Mouse (Mus musculus) liver, postnatal 0 days (tissue): Measurements from ENCODE around the gene Tesk2. TPM values are rescaled to one million over a fixed set of nuclear protein-coding genes. Genes with fewer than 3 reads are reported as not detected.

Source experiments
- ATAC-seq: fragments of 200-750 bp; cut with Nextera tagmentation; 2 replicates; pipeline ENCODE4 v1.8.0; 2017; ENCODE audit warnings: mild to moderate bottlenecking, moderate library complexity
- DNase-seq: peaks from one replicate; pipeline ENCODE4 v3.0.0-alpha.2; 2016
- H3K27ac ChIP-seq: fragments of 300-500 bp; sonication (generic); 2 replicates; pipeline ENCODE4 v1.5.1; 2014; ENCODE audit warnings: antibody characterized with exemption, moderate library complexity, mild to moderate bottlenecking, low read depth
- H3K27me3 ChIP-seq: fragments of 300-500 bp; sonication (generic); 2 replicates; pipeline ENCODE4 v1.6.1; 2014; ENCODE audit warnings: low read length, control low read depth, mixed read lengths; ENCODE audit not compliant: insufficient read depth
- H3K36me3 ChIP-seq: fragments of 300-500 bp; sonication (generic); replicated peaks from 2 replicates; pipeline ENCODE4 v1.6.1; 2014; ENCODE audit warnings: mild to moderate bottlenecking, control low read depth, low read length, moderate library complexity, mixed read lengths; ENCODE audit not compliant: insufficient read depth
- H3K4me1 ChIP-seq: fragments of 300-500 bp; sonication (generic); 2 replicates; pipeline ENCODE4 v1.6.1; 2014; ENCODE audit warnings: antibody characterized with exemption, mild to moderate bottlenecking, control low read depth; ENCODE audit not compliant: insufficient read depth
- H3K4me2 ChIP-seq: fragments of 300-500 bp; sonication (generic); 2 replicates; pipeline ENCODE4 v1.6.1; 2014; ENCODE audit warnings: low read depth, mild to moderate bottlenecking, low read length, moderate library complexity, mixed read lengths
- H3K4me3 ChIP-seq: fragments of 300-500 bp; sonication (generic); 2 replicates; pipeline ENCODE4 v1.5.1; 2014; ENCODE audit warnings: low read depth, low read length
- H3K9ac ChIP-seq: fragments of 300-500 bp; sonication (generic); replicated peaks from 2 replicates; pipeline ENCODE4 v1.6.1; 2014; ENCODE audit warnings: mild to moderate bottlenecking, moderate library complexity
- H3K9me3 ChIP-seq: fragments of 300-500 bp; sonication (generic); 2 replicates; pipeline ENCODE4 v1.6.1; 2016; ENCODE audit warnings: mild to moderate bottlenecking, control low read depth, low read length, mixed read lengths
- CTCF ChIP-seq: sonication (generic); IDR thresholded peaks from 2 replicates; pipeline ENCODE4 v1.5.1; 2016; ENCODE audit warnings: antibody characterized with exemption, low read depth
- EP300 ChIP-seq: IDR thresholded peaks from 2 replicates; pipeline ENCODE4 v1.6.1; 2016; ENCODE audit warnings: antibody characterized with exemption, low read depth, mild to moderate bottlenecking
- WGBS: fragments of 180-500 bp; shearing (Covaris S2); extraction: QIAGEN DNeasy Blood & Tissue Kit; methylation state at CpG from one replicate; pipeline ENCODE4 v1.1.7; 2014; ENCODE audit not compliant: insufficient replicate concordance; 5-methylcytosine and 5-hydroxymethylcytosine counted together
- polyA plus RNA-seq: library from polyadenylated mRNA; unstranded; fragments of >200 nt; fragmentation: Nextera tagmentation; extraction: Ambion mirVana; gene quantifications from 2 replicates; pipeline ENCODE4 v1.2.1, GENCODE M21; 2015

The Tesk2 gene
- polyA plus RNA-seq, 1 experiment from 2014 or later = 5.8 TPM

DNA sequence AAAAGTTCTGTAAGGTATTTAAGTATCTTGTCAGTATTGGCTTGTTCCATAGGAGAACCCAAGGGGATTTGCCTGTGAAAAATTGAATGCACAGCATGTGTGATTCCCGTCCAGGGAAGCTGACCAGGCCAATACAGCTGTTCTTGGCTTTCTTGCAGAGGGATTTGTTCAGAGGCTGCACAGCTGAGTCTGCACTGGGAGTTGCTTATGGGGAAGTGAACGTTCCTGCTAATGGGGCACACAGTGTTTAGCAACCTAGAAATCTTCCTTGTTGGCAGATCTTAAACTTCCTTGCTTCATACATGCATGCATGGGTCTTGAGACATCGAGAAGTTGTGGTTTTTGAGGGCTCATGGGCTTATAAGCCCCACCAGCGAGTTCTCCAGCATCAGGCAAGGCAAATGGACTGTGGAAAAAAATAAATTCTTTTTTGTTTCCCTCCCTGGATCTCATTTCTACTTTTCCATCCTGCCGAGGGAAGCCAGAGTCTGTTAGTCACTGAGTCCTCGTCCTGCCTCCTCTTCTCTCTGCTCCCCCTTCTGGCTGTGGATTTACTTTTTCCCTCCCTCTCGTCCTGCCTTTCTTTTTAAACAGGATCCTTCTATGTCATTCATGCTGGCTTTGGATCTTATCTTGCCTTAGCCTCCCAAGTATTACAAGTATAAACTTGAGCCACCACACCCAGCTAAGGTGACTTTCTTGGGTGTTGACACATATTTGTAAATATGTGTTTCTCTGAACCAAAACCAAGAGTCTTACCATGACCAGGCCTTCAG lies 67.4 kb downstream of the Tesk2 start:
- H3K4me2 ChIP-seq = peak overlapping the region; percentile 3; the same call in 1 of the 2 replicates
- H3K9ac ChIP-seq = no peak overlapping the region
- TF ChIP-seq CTCF = peak; percentile 14; the same call in 1 of the 2 replicates
- TF ChIP-seq EP300 = no peak
- H3K36me3 ChIP-seq = no peaks in the 10 kb centered on the region
- no peak overlapping the region for H3K4me3 ChIP-seq
- no peaks in the 10 kb centered on the region for H3K9me3 ChIP-seq
- 30% methylated on average over 7 of the region's 7 CpGs for WGBS
- H3K27ac ChIP-seq = peak overlapping the region; percentile 41
- ATAC-seq = peak; percentile 35
- no peaks in the 10 kb centered on the region; the same call in 1 of the 2 replicates for H3K4me1 ChIP-seq
- no peaks in the 10 kb centered on the region for H3K27me3 ChIP-seq
- peak; percentile 27 for DNase-seq

DNA sequence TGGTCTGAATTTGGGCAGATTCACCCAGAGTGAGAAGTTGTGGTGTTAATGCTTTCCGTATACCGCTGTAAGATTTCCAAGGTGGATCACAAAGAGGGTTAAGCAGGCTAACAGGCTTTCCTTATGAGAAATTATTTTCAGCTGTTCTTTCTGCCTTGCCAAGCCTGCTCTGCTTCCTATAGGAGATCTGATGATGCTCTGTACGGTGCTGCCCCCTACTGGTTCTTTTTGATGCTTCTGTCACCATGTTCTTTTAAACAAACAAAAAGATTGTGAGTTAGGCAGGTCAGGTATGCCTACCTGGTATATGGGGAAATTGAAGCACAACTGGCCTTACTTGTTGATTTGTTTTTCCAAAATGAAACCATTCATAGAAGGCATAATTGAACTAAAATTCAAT lies 68.2 kb downstream of the Tesk2 start:
- ATAC-seq = peak; percentile 60
- WGBS = 18% methylated on average over 3 of the region's 3 CpGs

DNA sequence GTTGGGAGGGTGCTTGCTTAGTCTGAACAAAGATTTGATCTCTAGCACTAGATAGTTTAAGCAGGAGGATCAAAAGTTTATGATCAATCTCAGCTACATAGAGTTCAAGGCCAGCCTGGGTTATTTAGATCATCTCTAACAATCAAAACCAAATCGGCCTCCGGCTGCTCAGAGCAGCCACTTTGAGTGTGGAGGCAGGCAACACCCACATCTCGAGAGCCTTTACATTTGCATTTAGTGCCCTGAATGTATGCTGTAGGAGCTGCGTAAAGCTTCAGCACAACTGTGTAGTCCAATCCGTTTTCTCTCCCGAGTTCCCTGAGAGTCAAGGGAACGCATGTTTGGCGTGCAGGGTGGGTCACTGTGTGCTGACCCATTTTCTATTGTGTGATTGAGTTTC lies 71.7 kb downstream of the Tesk2 start:
- H3K4me3 ChIP-seq = no peak overlapping the region
- H3K9ac ChIP-seq = no peak overlapping the region
- H3K36me3 ChIP-seq = no peaks in the 10 kb centered on the region
- H3K4me1 ChIP-seq = peaks cover 4% of the 10 kb centered on the region; the same call in 1 of the 2 replicates
- H3K9me3 ChIP-seq = no peaks in the 10 kb centered on the region
- DNase-seq = no peak
- no peak overlapping the region for H3K4me2 ChIP-seq
- no peak overlapping the region for H3K27ac ChIP-seq
- no peaks in the 10 kb centered on the region for H3K27me3 ChIP-seq
- TF ChIP-seq EP300 (no peak), CTCF (no peak)
- ATAC-seq = no peak
- WGBS = 86% methylated on average over 8 of the region's 8 CpGs

More for the DNA sequence above, 68.2 kb downstream of the Tesk2 start:
- TF ChIP-seq EP300 = no peak
- TF ChIP-seq CTCF = peak; percentile 89
- no peaks in the 10 kb centered on the region for H3K36me3 ChIP-seq
- no peaks in the 10 kb centered on the region for H3K9me3 ChIP-seq
- H3K27me3 ChIP-seq = no peaks in the 10 kb centered on the region
- peak; percentile 80 for DNase-seq
- peak overlapping the region; percentile 41; the same call in 1 of the 2 replicates for H3K27ac ChIP-seq
- no peaks in the 10 kb centered on the region; the same call in 1 of the 2 replicates for H3K4me1 ChIP-seq
- no peak overlapping the region for H3K4me3 ChIP-seq
- peak overlapping the region; percentile 3; the same call in 1 of the 2 replicates for H3K4me2 ChIP-seq
- no peak overlapping the region for H3K9ac ChIP-seq

DNA sequence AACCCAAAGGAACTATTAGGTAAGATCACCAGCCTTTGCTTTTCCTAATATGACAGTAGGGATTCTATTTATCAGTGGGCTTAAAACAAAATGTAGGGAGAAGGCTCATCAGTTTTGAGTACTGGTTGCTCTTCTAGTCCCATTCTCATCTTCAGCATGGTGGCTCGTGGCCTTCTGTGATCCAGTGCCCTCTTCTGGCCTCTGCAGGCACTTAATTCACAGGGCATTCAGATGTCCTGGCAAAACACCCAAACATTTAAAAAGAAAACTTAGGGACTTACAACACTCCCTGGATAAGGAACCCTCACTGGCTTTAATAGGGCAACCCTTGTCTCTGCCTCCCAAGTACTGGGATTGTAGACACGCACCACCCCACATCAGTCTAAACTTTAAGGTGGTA lies 73.5 kb downstream of the Tesk2 start:
- 68% methylated on average over 2 of the region's 2 CpGs for WGBS
- no peak for DNase-seq

DNA sequence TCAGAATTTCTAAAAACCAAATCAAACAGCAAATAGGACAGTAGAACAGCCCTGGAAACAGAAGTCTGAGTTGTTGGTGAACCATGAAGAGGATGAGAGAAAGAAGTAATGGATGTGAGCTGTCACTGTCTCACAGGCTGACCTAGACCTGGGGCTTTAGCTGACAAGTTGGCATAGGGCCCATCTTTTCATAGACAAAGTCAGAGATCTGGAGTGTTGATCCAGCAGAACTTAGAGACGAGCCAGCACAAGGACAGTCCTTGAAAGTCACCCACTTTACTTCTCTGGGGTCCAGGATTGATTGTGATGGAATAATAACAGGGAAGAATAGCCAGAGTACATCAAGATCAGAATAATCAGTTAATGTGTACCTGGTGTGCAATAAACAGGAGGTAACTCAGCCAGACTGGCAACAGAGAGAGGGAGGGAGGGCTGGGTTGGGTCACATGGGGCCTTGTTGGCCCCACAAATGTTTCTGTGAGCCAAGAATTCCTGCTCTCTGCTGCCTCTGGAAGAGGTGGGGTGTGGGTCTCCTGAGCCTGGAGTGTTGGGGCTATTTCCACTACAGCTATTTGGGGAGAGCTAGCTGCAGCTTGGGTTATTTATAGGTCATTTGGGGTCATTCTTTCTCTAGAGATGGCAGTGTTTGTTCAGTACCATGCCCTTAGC lies 75.8 kb downstream of the Tesk2 start:
- Histone ChIP-seq H3K9ac (no peak overlapping the region), H3K36me3 (peaks cover 4% of the 10 kb centered on the region), H3K9me3 (no peaks in the 10 kb centered on the region), H3K4me1 (0 out of 2 replicates have a peak, but pooled peaks cover 4% of the 10 kb centered on the region), H3K4me3 (no peak overlapping the region), H3K27me3 (no peaks in the 10 kb centered on the region), H3K4me2 (no peak overlapping the region), H3K27ac (peak overlapping the region; percentile 41; the same call in 1 of the 2 replicates)
- TF ChIP-seq CTCF = no peak
- TF ChIP-seq EP300 = no peak
- DNase-seq (peak; percentile 35), ATAC-seq (peak; percentile 86)
- 52% methylated on average over 1 of the region's 1 CpGs for WGBS

More for the DNA sequence above, 73.5 kb downstream of the Tesk2 start:
- H3K36me3 ChIP-seq = no peaks in the 10 kb centered on the region
- no peak overlapping the region for H3K9ac ChIP-seq
- H3K27ac ChIP-seq = no peak overlapping the region
- TF ChIP-seq CTCF = peak; percentile 31; the same call in 1 of the 2 replicates
- no peak for TF ChIP-seq EP300
- no peak overlapping the region for H3K4me3 ChIP-seq
- H3K27me3 ChIP-seq = no peaks in the 10 kb centered on the region
- no peak for ATAC-seq
- H3K4me1 ChIP-seq = 0 out of 2 replicates have a peak, but pooled peaks cover 4% of the 10 kb centered on the region
- no peak overlapping the region for H3K4me2 ChIP-seq
- no peaks in the 10 kb centered on the region for H3K9me3 ChIP-seq

DNA sequence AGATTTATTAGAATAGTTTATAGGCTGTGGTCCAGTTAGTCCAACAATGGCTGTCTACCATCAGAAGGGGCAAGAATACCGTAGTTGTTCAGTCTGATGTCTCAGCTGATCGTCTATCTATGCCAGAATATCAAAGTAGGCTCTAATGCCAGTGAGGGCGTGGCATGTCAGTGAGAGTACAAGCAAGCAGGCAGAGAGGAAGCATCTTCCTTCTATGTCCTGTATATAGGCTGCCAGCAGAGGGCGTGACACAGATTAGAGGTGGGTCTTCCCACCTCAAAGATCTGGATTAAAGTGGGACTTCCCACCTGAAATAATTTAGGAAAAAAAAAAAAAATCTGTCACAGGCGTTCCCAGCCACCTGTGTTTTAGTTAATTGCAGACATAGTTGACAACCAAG lies 79.2 kb downstream of the Tesk2 start:
- ATAC-seq (no peak), DNase-seq (peak; percentile 39)
- Histone ChIP-seq H3K36me3 (peaks cover 36% of the 10 kb centered on the region), H3K4me3 (no peak overlapping the region), H3K4me1 (0 out of 2 replicates have a peak, but pooled peaks cover 4% of the 10 kb centered on the region), H3K27me3 (no peaks in the 10 kb centered on the region), H3K4me2 (no peak overlapping the region), H3K9ac (no peak overlapping the region), H3K9me3 (no peaks in the 10 kb centered on the region), H3K27ac (no peak overlapping the region)
- 31% methylated on average over 5 of the region's 5 CpGs for WGBS
- TF ChIP-seq CTCF (peak; percentile 61), EP300 (no peak)
